Mouse (Mus musculus): ENCODE data around the gene Gm20388.

DNA sequence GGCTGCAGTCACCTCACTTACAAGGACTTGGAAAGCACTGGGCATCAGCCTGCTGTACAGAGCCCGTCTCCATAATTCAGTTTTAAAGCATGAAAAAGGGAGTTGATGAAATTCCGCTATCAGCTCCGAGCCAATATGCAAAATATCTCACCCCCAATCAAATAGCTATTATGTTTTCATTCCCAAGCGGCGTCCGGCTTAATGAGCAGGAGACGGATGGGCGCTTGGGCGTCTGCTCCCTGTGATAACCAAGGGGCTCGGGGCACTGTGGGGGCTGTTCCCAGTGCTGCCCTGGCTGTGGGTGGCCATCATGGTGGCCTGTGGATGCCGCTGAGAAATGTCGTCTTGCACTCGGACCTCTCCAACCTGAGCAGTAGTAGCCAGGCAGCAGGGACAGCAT is 2390.4 kb downstream of the Gm20388 start:
- TF ChIP-seq CTCF (IDR thresholded peaks at IDR 0.05; ENCODE audit: borderline replicate concordance, extremely low read depth, insufficient read depth, insufficient read length) (no peak), POLR2A (IDR thresholded peaks at IDR 0.05; ENCODE audit: borderline replicate concordance, extremely low read depth, insufficient read depth, insufficient read length, poor library complexity, severe bottlenecking) (no peak)

All from brain, embryonic 14.5 days (tissue).